Mouse (Mus musculus) midbrain, embryonic 14.5 days (tissue): ENCODE data around the gene Gse1. TPM values are rescaled to one million over a fixed set of nuclear protein-coding genes. Genes with fewer than 3 reads are reported as not detected.

ENCODE experiments used
- ATAC-seq: fragments of 200-750 bp; cut with Nextera tagmentation; 2 replicates; pipeline ENCODE4 v1.8.0; 2017; ENCODE audit warnings: moderate number of reproducible peaks, moderate library complexity; ENCODE audit not compliant: low FRiP score, low TSS enrichment
- DNase-seq: peaks from one replicate; pipeline ENCODE4 v3.0.0-alpha.2; 2015
- H3K27ac ChIP-seq: fragments of 300-500 bp; sonication (generic); replicated peaks from 2 replicates; pipeline ENCODE4 v1.5.1; 2014; ENCODE audit warnings: mild to moderate bottlenecking, low read depth, low read length, moderate library complexity
- H3K27me3 ChIP-seq: fragments of 300-500 bp; sonication (generic); 2 replicates; pipeline ENCODE4 v1.6.1; 2014; ENCODE audit warnings: low read length, control low read depth, mixed read lengths; ENCODE audit not compliant: control insufficient read depth, insufficient read depth
- H3K36me3 ChIP-seq: fragments of 300-500 bp; sonication (generic); 2 replicates; pipeline ENCODE4 v1.6.1; 2014; ENCODE audit warnings: low read length, control low read depth; ENCODE audit not compliant: control insufficient read depth, insufficient read depth
- H3K4me1 ChIP-seq: fragments of 300-500 bp; sonication (generic); 2 replicates; pipeline ENCODE4 v1.6.1; 2014; ENCODE audit warnings: mild to moderate bottlenecking, antibody characterized with exemption, low read length, control low read depth; ENCODE audit not compliant: control insufficient read depth, insufficient read depth
- H3K4me2 ChIP-seq: fragments of 300-500 bp; sonication (generic); 2 replicates; pipeline ENCODE4 v1.6.1; 2014; ENCODE audit warnings: mild to moderate bottlenecking, low read length, moderate library complexity
- H3K4me3 ChIP-seq: fragments of 300-500 bp; sonication (generic); replicated peaks from 2 replicates; pipeline ENCODE4 v1.5.1; 2014; ENCODE audit warnings: low read depth, low read length
- H3K9ac ChIP-seq: fragments of 300-500 bp; sonication (generic); replicated peaks from 2 replicates; pipeline ENCODE4 v1.6.1; 2014; ENCODE audit warnings: mild to moderate bottlenecking, low read length, moderate library complexity
- H3K9me3 ChIP-seq: fragments of 300-500 bp; sonication (generic); 2 replicates; pipeline ENCODE4 v1.6.1; 2016; ENCODE audit warnings: low read length, control low read depth, mixed read lengths; ENCODE audit not compliant: control insufficient read depth
- WGBS: fragments of 180-500 bp; shearing (Covaris S2); extraction: QIAGEN DNeasy Blood & Tissue Kit; methylation state at CpG from one replicate; pipeline ENCODE4 v1.1.7; 2014; 5-methylcytosine and 5-hydroxymethylcytosine counted together
- polyA plus RNA-seq: library from polyadenylated mRNA; unstranded; fragments of >200 nt; fragmentation: Nextera tagmentation; extraction: Ambion mirVana; gene quantifications from 2 replicates; pipeline ENCODE4 v1.2.1, GENCODE M21; 2014

The Gse1 gene
- polyA plus RNA-seq, 1 experiment from 2014 or later, result 28.6 TPM

GRCm38 (mm10) chr8:120264388-120264943 is 36.2 kb downstream of the Gse1 start:
- H3K4me1 ChIP-seq, result peaks cover 31% of the 10 kb centered on the region

GRCm38 (mm10) chr8:120264944-120265453 is 36.7 kb downstream of the Gse1 start:
- Histone ChIP-seq H3K4me3 (no peak overlapping the region), H3K9ac (0 out of 2 replicates have a peak overlapping the region, but pooled peaks have one; percentile 12), H3K4me2 (peak overlapping the region; percentile 33), H3K27ac (peak overlapping the region; percentile 80), H3K27me3 (no peaks in the 10 kb centered on the region), H3K4me1 (peaks cover 31% of the 10 kb centered on the region), H3K9me3 (no peaks in the 10 kb centered on the region), H3K36me3 (no peaks in the 10 kb centered on the region)
- DNase-seq (peak; percentile 83), ATAC-seq (peak; percentile 63; the same call in 1 of the 2 replicates)
- 6% methylated on average over 16 of the region's 16 CpGs for WGBS

More at GRCm38 (mm10) chr8:120264388-120264943, 36.2 kb downstream of the Gse1 start:
- Histone ChIP-seq H3K9me3 (no peaks in the 10 kb centered on the region), H3K4me3 (no peak overlapping the region), H3K9ac (0 out of 2 replicates have a peak overlapping the region, but pooled peaks have one; percentile 12), H3K27me3 (no peaks in the 10 kb centered on the region), H3K36me3 (no peaks in the 10 kb centered on the region), H3K4me2 (peak overlapping the region; percentile 33), H3K27ac (peak overlapping the region; percentile 80; the same call in 1 of the 2 replicates)
- ATAC-seq, result peak; percentile 32; the same call in 1 of the 2 replicates
- 34% methylated on average over 13 of the region's 13 CpGs for WGBS
- DNase-seq, result no peak

GRCm38 (mm10) chr8:120265471-120265870 is 37.2 kb downstream of the Gse1 start:
- Histone ChIP-seq H3K9me3 (no peaks in the 10 kb centered on the region), H3K36me3 (no peaks in the 10 kb centered on the region), H3K27me3 (no peaks in the 10 kb centered on the region), H3K4me3 (no peak overlapping the region), H3K4me1 (peaks cover 31% of the 10 kb centered on the region), H3K9ac (no peak overlapping the region), H3K27ac (peak overlapping the region; percentile 80), H3K4me2 (no peak overlapping the region)
- WGBS, result 12% methylated on average over 4 of the region's 4 CpGs
- DNase-seq, result peak; percentile 66
- ATAC-seq, result peak; percentile 37; the same call in 1 of the 2 replicates

- DNase-seq, result no peak
- H3K27ac ChIP-seq, result no peak overlapping the region
- peaks cover 19% of the 10 kb centered on the region for H3K4me1 ChIP-seq
- H3K27me3 ChIP-seq, result no peaks in the 10 kb centered on the region
- no peak overlapping the region for H3K4me2 ChIP-seq
- H3K4me3 ChIP-seq, result no peak overlapping the region
- no peak for ATAC-seq
- 69% methylated on average over 19 of the region's 19 CpGs for WGBS
- no peaks in the 10 kb centered on the region for H3K9me3 ChIP-seq
- no peak overlapping the region for H3K9ac ChIP-seq
- no peaks in the 10 kb centered on the region for H3K36me3 ChIP-seq
These were observed 40.3 kb downstream of the Gse1 start for GRCm38 (mm10) chr8:120268541-120268980.

- peaks cover 11% of the 10 kb centered on the region for H3K4me1 ChIP-seq
- H3K4me3 ChIP-seq, result no peak overlapping the region
- no peaks in the 10 kb centered on the region for H3K9me3 ChIP-seq
- H3K9ac ChIP-seq, result no peak overlapping the region
- H3K4me2 ChIP-seq, result no peak overlapping the region
- peak; percentile 9; the same call in 1 of the 2 replicates for ATAC-seq
- H3K36me3 ChIP-seq, result no peaks in the 10 kb centered on the region
- no peak overlapping the region for H3K27ac ChIP-seq
- peak; percentile 51 for DNase-seq
- 46% methylated on average over 13 of the region's 13 CpGs for WGBS
- H3K27me3 ChIP-seq, result no peaks in the 10 kb centered on the region
These were observed 42.2 kb downstream of the Gse1 start for GRCm38 (mm10) chr8:120270449-120270848.

GRCm38 (mm10) chr8:120273430-120273829 is 45.2 kb downstream of the Gse1 start:
- H3K36me3 ChIP-seq, result no peaks in the 10 kb centered on the region
- 81% methylated on average over 4 of the region's 4 CpGs for WGBS
- no peak overlapping the region for H3K4me3 ChIP-seq
- H3K4me1 ChIP-seq, result peaks cover 20% of the 10 kb centered on the region
- no peak overlapping the region for H3K9ac ChIP-seq
- H3K9me3 ChIP-seq, result no peaks in the 10 kb centered on the region
- no peak overlapping the region for H3K4me2 ChIP-seq
- ATAC-seq (no peak), DNase-seq (no peak)
- no peak overlapping the region for H3K27ac ChIP-seq
- H3K27me3 ChIP-seq, result no peaks in the 10 kb centered on the region; the same call in 1 of the 2 replicates

- peak overlapping the region; percentile 38 for H3K9ac ChIP-seq
- no peaks in the 10 kb centered on the region for H3K9me3 ChIP-seq
- peak overlapping the region; percentile 79 for H3K27ac ChIP-seq
- no peaks in the 10 kb centered on the region for H3K36me3 ChIP-seq
- H3K4me2 ChIP-seq, result peak overlapping the region; percentile 61
- WGBS, result 1% methylated on average over 49 of the region's 49 CpGs
- no peaks in the 10 kb centered on the region; the same call in 1 of the 2 replicates for H3K27me3 ChIP-seq
- DNase-seq (peak; percentile 85), ATAC-seq (peak; percentile 78)
- H3K4me3 ChIP-seq, result peak overlapping the region; percentile 29
- peaks cover 20% of the 10 kb centered on the region for H3K4me1 ChIP-seq
These were observed 48.0 kb downstream of the Gse1 start for GRCm38 (mm10) chr8:120276051-120276890.

GRCm38 (mm10) chr8:120276891-120277426 is 48.7 kb downstream of the Gse1 start:
- 9% methylated on average over 16 of the region's 16 CpGs for WGBS
- peak overlapping the region; percentile 79; the same call in 1 of the 2 replicates for H3K27ac ChIP-seq
- DNase-seq (no peak), ATAC-seq (no peak; the same call in 1 of the 2 replicates)
- H3K4me2 ChIP-seq, result peak overlapping the region; percentile 61
- no peaks in the 10 kb centered on the region for H3K9me3 ChIP-seq
- no peaks in the 10 kb centered on the region; the same call in 1 of the 2 replicates for H3K27me3 ChIP-seq
- H3K4me3 ChIP-seq, result peak overlapping the region; percentile 29
- H3K36me3 ChIP-seq, result no peaks in the 10 kb centered on the region
- peaks cover 20% of the 10 kb centered on the region for H3K4me1 ChIP-seq
- peak overlapping the region; percentile 38; the same call in 1 of the 2 replicates for H3K9ac ChIP-seq
